In genomic region chr7:74693049-74693448, GRCm38 (mm10) we compare ENCODE assay signal across 13 mouse cellular contexts.
A peak's percentile ranks its signal among the peaks of the same experiment; 100 is the strongest.
DNase-seq lines count a peak whose midpoint lies in the region; ATAC-seq and TF ChIP-seq lines count a peak whose summit lies in the region.
"Had no signal": no experiment of that assay in that cellular context is flagged by ENCODE, and none has a peak within 500 bp of the region (broad histone marks: within the 10 kb centered on the region; RNA-seq: fewer than 3 reads in every experiment).

No protein-coding gene starts in this region.

- no peak overlapping the region for H3K9ac ChIP-seq in heart, embryonic 11.5 days (ENCODE audit: low read depth, low read length)
- no peak overlapping the region for H3K9ac ChIP-seq in kidney, postnatal 0 days (ENCODE audit: low read depth, low read length)
- no peak overlapping the region for H3K9ac ChIP-seq in forebrain, embryonic 14.5 days (ENCODE audit: low read length)
- H3K9ac ChIP-seq: embryonic facial prominence, embryonic 13.5 days; forebrain, embryonic 12.5 days; hindbrain, embryonic 12.5 days; lung, embryonic 14.5 days; midbrain, embryonic 15.5 days had no signal

- no peak for ATAC-seq in heart, embryonic 11.5 days (replicated peaks; ENCODE audit: insufficient number of reproducible peaks, low FRiP score, low TSS enrichment)
- ATAC-seq in kidney, postnatal 0 days (replicated peaks; ENCODE audit: low FRiP score, low read depth) = no peak
- no peak for ATAC-seq in forebrain, embryonic 14.5 days
- ATAC-seq: intestine, postnatal 0 days; midbrain, embryonic 15.5 days had no signal

- no peaks in the 10 kb centered on the region for H3K36me3 ChIP-seq in heart, embryonic 11.5 days (ENCODE audit: control insufficient read depth, insufficient read depth, low read length)
- no peaks in the 10 kb centered on the region for H3K36me3 ChIP-seq in kidney, postnatal 0 days (ENCODE audit: insufficient read depth, low read length)
- H3K36me3 ChIP-seq in forebrain, embryonic 14.5 days (ENCODE audit: control insufficient read depth, insufficient read depth, low read length) = no peaks in the 10 kb centered on the region
- H3K36me3 ChIP-seq: embryonic facial prominence, embryonic 13.5 days; forebrain, embryonic 12.5 days; hindbrain, embryonic 12.5 days; midbrain, embryonic 15.5 days had no signal

- no peak overlapping the region for H3K4me2 ChIP-seq in heart, embryonic 11.5 days
- H3K4me2 ChIP-seq in kidney, postnatal 0 days (ENCODE audit: low read length) = no peak overlapping the region
- H3K4me2 ChIP-seq in forebrain, embryonic 14.5 days (ENCODE audit: low read length) = no peak overlapping the region
- H3K4me2 ChIP-seq: embryonic facial prominence, embryonic 13.5 days; forebrain, embryonic 12.5 days; hindbrain, embryonic 12.5 days; lung, embryonic 14.5 days; midbrain, embryonic 15.5 days had no signal

- peak; percentile 9 for DNase-seq in heart, postnatal 4 days
- peak; percentile 4 to 19 for DNase-seq in adrenal gland, postnatal 36 days
- peak; percentile 16 for DNase-seq in kidney, postnatal 0 days (ENCODE audit: low spot score)
- DNase-seq in lung, postnatal 14 days = peak; percentile 19
- no peak for DNase-seq in forebrain, embryonic 14.5 days (ENCODE audit: low spot score)
- DNase-seq in urinary bladder, adult 2 months (ENCODE audit: low spot score) = no peak
- DNase-seq: lung, embryonic 14.5 days had no signal

- TF ChIP-seq CTCF in kidney, postnatal 0 days (IDR thresholded peaks at IDR 0.05; ENCODE audit: low read depth) = no peak

- H3K9me3 ChIP-seq in heart, embryonic 11.5 days (replicated peaks; ENCODE audit: control insufficient read depth, low read length) = no peaks in the 10 kb centered on the region
- no peaks in the 10 kb centered on the region for H3K9me3 ChIP-seq in kidney, postnatal 0 days (replicated peaks; ENCODE audit: low read length)
- no peaks in the 10 kb centered on the region for H3K9me3 ChIP-seq in forebrain, embryonic 14.5 days (replicated peaks; ENCODE audit: control insufficient read depth, low read length)
- H3K9me3 ChIP-seq: embryonic facial prominence, embryonic 13.5 days; forebrain, embryonic 12.5 days; hindbrain, embryonic 12.5 days; midbrain, embryonic 15.5 days had no signal

- H3K4me3 ChIP-seq in heart, embryonic 11.5 days (ENCODE audit: low read depth, low read length) = no peak overlapping the region
- no peak overlapping the region for H3K4me3 ChIP-seq in kidney, postnatal 0 days (replicated peaks; ENCODE audit: low read depth, low read length)
- no peak overlapping the region for H3K4me3 ChIP-seq in forebrain, embryonic 14.5 days (ENCODE audit: low read depth, low read length)
- H3K4me3 ChIP-seq: embryonic facial prominence, embryonic 13.5 days; forebrain, embryonic 12.5 days; hindbrain, embryonic 12.5 days; midbrain, embryonic 15.5 days had no signal

- H3K27me3 ChIP-seq in heart, embryonic 11.5 days (ENCODE audit: control insufficient read depth, insufficient read depth, low read length) = no peaks in the 10 kb centered on the region
- no peaks in the 10 kb centered on the region for H3K27me3 ChIP-seq in kidney, postnatal 0 days (ENCODE audit: insufficient read depth, low read length)
- no peaks in the 10 kb centered on the region for H3K27me3 ChIP-seq in forebrain, embryonic 14.5 days (replicated peaks; ENCODE audit: control insufficient read depth, insufficient read depth, low read length)
- H3K27me3 ChIP-seq: embryonic facial prominence, embryonic 13.5 days; forebrain, embryonic 12.5 days; hindbrain, embryonic 12.5 days; midbrain, embryonic 15.5 days had no signal

- WGBS in heart, embryonic 11.5 days (ENCODE audit: insufficient replicate concordance) = 47% methylated on average over 3 of the region's 3 CpGs
- WGBS in kidney, postnatal 0 days = 49% methylated on average over 3 of the region's 3 CpGs
- 73% methylated on average over 3 of the region's 3 CpGs for WGBS in forebrain, embryonic 14.5 days

- H3K27ac ChIP-seq in heart, embryonic 11.5 days (ENCODE audit: low read depth, low read length) = no peak overlapping the region
- no peak overlapping the region for H3K27ac ChIP-seq in kidney, postnatal 0 days
- H3K27ac ChIP-seq in forebrain, embryonic 14.5 days (ENCODE audit: low read depth, low read length) = no peak overlapping the region
- H3K27ac ChIP-seq: embryonic facial prominence, embryonic 13.5 days; forebrain, embryonic 12.5 days; hindbrain, embryonic 12.5 days; midbrain, embryonic 15.5 days had no signal

- H3K4me1 ChIP-seq in heart, embryonic 11.5 days (ENCODE audit: control insufficient read depth, insufficient read depth, low read length) = 0 out of 2 replicates have a peak, but pooled peaks cover 3% of the 10 kb centered on the region
- no peaks in the 10 kb centered on the region for H3K4me1 ChIP-seq in kidney, postnatal 0 days (replicated peaks; ENCODE audit: insufficient read depth, low read length)
- peaks cover 3% of the 10 kb centered on the region; the same call in 1 of the 2 replicates for H3K4me1 ChIP-seq in forebrain, embryonic 14.5 days (ENCODE audit: control insufficient read depth, insufficient read depth, low read length)
- H3K4me1 ChIP-seq: midbrain, embryonic 15.5 days had no signal

Comparison
In these comparisons a context has a peak if more than half of its experiments do, and no peak if none do; other contexts are left out.
1. DNase-seq: peak in heart, postnatal 4 days (single experiment), adrenal gland, postnatal 36 days (2 of 2), kidney, postnatal 0 days (single experiment) and lung, postnatal 14 days (single experiment); none in forebrain, embryonic 14.5 days (single experiment) and urinary bladder, adult 2 months (single experiment).